Mouse (Mus musculus): ENCODE results near the gene Hgfac. TPM values are rescaled to one million over a fixed set of nuclear protein-coding genes. Genes with fewer than 3 reads are reported as not detected.

Hgfac gene
- total RNA-seq, 2 experiments from 2014 or later: 1.1 TPM

DNA sequence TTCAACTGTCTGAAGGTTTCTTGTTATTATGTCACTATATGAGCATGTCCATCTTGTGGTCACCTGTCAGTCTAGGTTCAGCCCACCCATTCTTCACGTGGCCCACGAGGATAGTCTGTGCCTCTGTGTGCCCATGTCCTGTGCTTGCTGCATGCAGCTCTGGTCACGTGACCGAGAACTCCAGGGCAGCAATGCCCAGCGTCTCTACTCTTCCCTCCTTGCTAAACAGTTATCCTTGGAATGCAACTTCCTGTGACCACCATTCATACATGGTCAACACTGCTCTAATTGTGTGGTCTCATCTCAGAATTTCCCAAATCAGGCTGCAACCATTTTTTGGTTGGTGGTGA is 48.3 kb downstream of the Hgfac start:
- intact Hi-C loops (cut with DNase I): loop anchor here (5.0 kb wide), 1 partner anchor 37 kb away; no protein-coding TSS in a partner anchor
- DNase-seq: no peak

DNA sequence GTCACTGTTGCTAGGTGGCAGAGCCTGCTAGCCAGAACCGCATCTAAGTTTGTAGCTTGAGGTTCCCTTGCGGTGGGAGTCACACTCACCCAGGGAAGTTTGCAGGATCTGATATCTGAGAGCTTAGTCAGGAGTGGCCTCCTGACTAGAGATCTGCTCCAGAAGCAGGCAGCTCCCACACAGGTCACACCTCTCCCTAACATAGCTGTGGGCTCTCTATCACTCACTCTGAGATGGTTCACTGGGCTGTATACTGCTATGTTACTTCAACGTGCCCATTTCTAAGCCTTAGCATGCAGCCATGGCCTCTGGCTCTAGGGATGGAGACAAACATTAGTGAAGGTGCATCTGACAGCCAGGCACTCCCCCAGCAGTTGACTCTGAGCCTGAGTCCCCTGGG is 50.3 kb downstream of the Hgfac start:
- intact Hi-C loops (cut with DNase I): no loop called here

More for the DNA sequence above, 50.3 kb downstream of the Hgfac start:
- DNase-seq: no peak

Small RNA genes lying within 50 kb of the gene (microRNA-seq; reads per million reads assigned to microRNA genes)
- gene Mir3097: 6.6 to 12.2 reads per million in 2 experiments

Other genes with a start within 250 kb of the Hgfac start
- gene Msantd1, start 133.5 kb upstream of the Hgfac start, total RNA-seq (2021): under 1 TPM; 0.25 to 0.62 TPM
- gene Rgs12, start 92.1 kb upstream of the Hgfac start, total RNA-seq (2021): 10 to 100 TPM; 32.5 to 36.5 TPM
- 10 to 100 TPM; 32.3 to 52.6 TPM for gene Dok7, start 15.3 kb downstream of the Hgfac start, total RNA-seq (2021)
- gene Lrpap1, start 64.3 kb downstream of the Hgfac start, total RNA-seq (2021): 10 to 100 TPM; 52.6 to 58.3 TPM
- gene Adra2c, start 236.8 kb downstream of the Hgfac start, total RNA-seq (2021): under 1 TPM; 0.30 to 0.43 TPM

All from heart, postnatal 10 days (tissue).